Mouse (Mus musculus): ENCODE results near the gene Gal3st4.

DNA sequence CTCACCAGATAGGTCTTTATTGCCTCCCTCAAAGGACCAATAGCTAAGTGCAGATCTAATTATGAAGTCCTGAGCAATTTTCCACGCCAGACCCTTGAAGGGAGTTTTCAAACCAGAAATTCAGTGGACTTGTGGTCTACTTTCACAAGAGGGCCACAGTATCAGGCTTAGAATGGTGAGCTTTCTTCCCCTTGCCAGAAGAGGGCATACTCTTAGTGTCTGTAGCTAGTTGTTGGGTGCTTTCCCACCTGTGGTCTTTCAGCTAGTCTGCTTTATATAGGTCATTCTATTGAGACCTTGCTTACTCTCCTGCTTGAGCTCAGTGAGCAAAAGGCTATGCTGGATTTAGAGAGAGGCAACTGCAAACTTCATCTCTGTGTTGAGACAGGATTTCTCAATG is 10.9 kb upstream of the Gal3st4 start:
- TF ChIP-seq CTCF (IDR thresholded peaks at IDR 0.05; ENCODE audit: low read depth): peak; percentile 39
- no peak for TF ChIP-seq EP300 (IDR thresholded peaks at IDR 0.05; ENCODE audit: low read depth)
